Comparison of ENCODE assay signal across 18 mouse cellular contexts in genomic region chr15:28002515-28002914, GRCm38 (mm10). TPM values are rescaled to one million over a fixed set of nuclear protein-coding genes. Genes with fewer than 3 reads are reported as not detected.
DNase-seq lines count a peak whose midpoint lies in the region; ATAC-seq and TF ChIP-seq lines count a peak whose summit lies in the region.
"Had no signal": no experiment of that assay in that cellular context is flagged by ENCODE, and none has a peak within 500 bp of the region (broad histone marks: within the 10 kb centered on the region; RNA-seq: fewer than 3 reads in every experiment).

No protein-coding gene starts in this region.

- no peaks in the 10 kb centered on the region for H3K27me3 ChIP-seq in heart, postnatal 0 days (ENCODE audit: control insufficient read depth, insufficient read depth, low read length)
- H3K27me3 ChIP-seq in hindbrain, postnatal 0 days (ENCODE audit: insufficient read depth, low read length), result no peaks in the 10 kb centered on the region
- H3K27me3 ChIP-seq: heart, embryonic 13.5 days; hindbrain, embryonic 15.5 days; liver, embryonic 12.5 days; lung, embryonic 15.5 days had no signal

- 0 out of 2 replicates have a peak, but pooled peaks have one; percentile 4 for TF ChIP-seq CTCF in heart, postnatal 0 days (IDR thresholded peaks at IDR 0.05; ENCODE audit: low read depth)
- TF ChIP-seq CTCF in hindbrain, postnatal 0 days (IDR thresholded peaks at IDR 0.05; ENCODE audit: low read depth), result no peak

- TF ChIP-seq EP300 in heart, postnatal 0 days (IDR thresholded peaks at IDR 0.05; ENCODE audit: low read depth), result no peak

- H3K9ac ChIP-seq in heart, postnatal 0 days (replicated peaks; ENCODE audit: low read depth, low read length), result no peak overlapping the region
- H3K9ac ChIP-seq in hindbrain, postnatal 0 days (replicated peaks; ENCODE audit: low read length), result no peak overlapping the region
- H3K9ac ChIP-seq: heart, embryonic 13.5 days; hindbrain, embryonic 15.5 days; liver, embryonic 12.5 days; lung, embryonic 15.5 days had no signal

- H3K36me3 ChIP-seq in heart, postnatal 0 days (replicated peaks; ENCODE audit: control insufficient read depth, insufficient read depth, low read length), result no peaks in the 10 kb centered on the region
- H3K36me3 ChIP-seq in hindbrain, postnatal 0 days (ENCODE audit: insufficient read depth, low read length), result no peaks in the 10 kb centered on the region
- H3K36me3 ChIP-seq: hindbrain, embryonic 15.5 days; liver, embryonic 12.5 days; lung, embryonic 15.5 days had no signal

- no peaks in the 10 kb centered on the region for H3K9me3 ChIP-seq in heart, postnatal 0 days (replicated peaks; ENCODE audit: control insufficient read depth, low read length)
- H3K9me3 ChIP-seq in hindbrain, postnatal 0 days (ENCODE audit: low read length), result no peaks in the 10 kb centered on the region
- H3K9me3 ChIP-seq: heart, embryonic 13.5 days; hindbrain, embryonic 15.5 days; liver, embryonic 12.5 days; lung, embryonic 15.5 days had no signal

- no peak for ATAC-seq in heart, postnatal 0 days (ENCODE audit: insufficient read depth, low read depth)
- peak; percentile 32; the same call in 1 of the 2 replicates for ATAC-seq in common myeloid progenitor, adult 5-6 weeks (replicated peaks; ENCODE audit: low read depth, poor library complexity, severe bottlenecking)
- ATAC-seq in hindbrain, postnatal 0 days, result peak; percentile 34; the same call in 1 of the 2 replicates
- ATAC-seq: liver, embryonic 12.5 days had no signal

- no peak overlapping the region for H3K4me3 ChIP-seq in heart, postnatal 0 days (ENCODE audit: low read depth, low read length)
- no peak overlapping the region for H3K4me3 ChIP-seq in hindbrain, postnatal 0 days (ENCODE audit: low read length)
- H3K4me3 ChIP-seq: heart, embryonic 13.5 days; hindbrain, embryonic 15.5 days; liver, embryonic 12.5 days; lung, embryonic 15.5 days had no signal

- no peak overlapping the region for H3K27ac ChIP-seq in heart, postnatal 0 days (ENCODE audit: low read depth)
- no peak overlapping the region for H3K27ac ChIP-seq in hindbrain, postnatal 0 days
- H3K27ac ChIP-seq: heart, embryonic 13.5 days; hindbrain, embryonic 15.5 days; liver, embryonic 12.5 days; lung, embryonic 15.5 days had no signal

- DNase-seq in heart, postnatal 0 days (ENCODE audit: low spot score), result no peak
- DNase-seq in heart, adult 9 months (ENCODE audit: low spot score in 2 of 2), result no peak
- peak; percentile 49 for DNase-seq in Muller cell, postnatal 12 days (ENCODE audit: inconsistent ontology term)
- no peak for DNase-seq in hindbrain, postnatal 0 days (ENCODE audit: low spot score)
- no peak for DNase-seq in adrenal gland, postnatal 36 days
- DNase-seq in cerebellum, postnatal 10 days, result no peak
- DNase-seq: adrenal gland, adult 2 months; cerebellum, adult 8-10 months; gastrocnemius, postnatal 14 days; kidney, adult 9 months; layer of hippocampus, postnatal 36 days; left cerebral cortex, postnatal 4 days; right cerebral cortex, postnatal 4 days had no signal

- no peak overlapping the region for H3K4me2 ChIP-seq in heart, postnatal 0 days (ENCODE audit: low read depth, low read length)
- H3K4me2 ChIP-seq in hindbrain, postnatal 0 days (ENCODE audit: low read depth, low read length), result no peak overlapping the region
- H3K4me2 ChIP-seq: heart, embryonic 13.5 days; hindbrain, embryonic 15.5 days; liver, embryonic 12.5 days; lung, embryonic 15.5 days had no signal

- H3K4me1 ChIP-seq in heart, postnatal 0 days (ENCODE audit: control insufficient read depth, insufficient read depth), result peaks cover 62% of the 10 kb centered on the region
- peaks cover 34% of the 10 kb centered on the region for H3K4me1 ChIP-seq in hindbrain, postnatal 0 days (ENCODE audit: insufficient read depth, low read length)

- WGBS in heart, postnatal 0 days, result 67% methylated on average over 3 of the region's 3 CpGs
- WGBS in hindbrain, postnatal 0 days, result 25% methylated on average over 3 of the region's 3 CpGs

RNA-seq across cellular contexts. Expression of gene Trio, which starts 23.1 kb away (rescaled TPM):
- 74.8 and 77.2 TPM in 2 replicates for total RNA-seq in heart, postnatal 0 days (2014; rRNA removed; ENCODE audit: low replicate concordance)
- 10.1 and 11.0 TPM in 2 replicates for polyA plus RNA-seq in heart, postnatal 0 days (2015; fragmentation: Nextera tagmentation; extraction: Ambion mirVana)
- total RNA-seq in common myeloid progenitor, adult 5-6 weeks (2017), result 16.9 and 21.7 TPM in 2 replicates
- 188 and 197 TPM in 2 replicates for total RNA-seq in hindbrain, postnatal 0 days (2014; rRNA removed)
- polyA plus RNA-seq in hindbrain, postnatal 0 days (2015; fragmentation: Nextera tagmentation; extraction: Ambion mirVana), result 19.9 and 24.0 TPM in 2 replicates
- 10 to 100 TPM; 63.2 to 68.9 TPM for total RNA-seq in adrenal gland, postnatal 36 days (2021)
